Mouse (Mus musculus): ENCODE measurements around the gene Galnt9. TPM values are rescaled to one million over a fixed set of nuclear protein-coding genes. Genes with fewer than 3 reads are reported as not detected.
A peak's percentile ranks its signal among the peaks of the same experiment; 100 is the strongest.

Gene Galnt9
- polyA plus RNA-seq, 1 experiment from 2014 or later = 15.5 TPM

DNA sequence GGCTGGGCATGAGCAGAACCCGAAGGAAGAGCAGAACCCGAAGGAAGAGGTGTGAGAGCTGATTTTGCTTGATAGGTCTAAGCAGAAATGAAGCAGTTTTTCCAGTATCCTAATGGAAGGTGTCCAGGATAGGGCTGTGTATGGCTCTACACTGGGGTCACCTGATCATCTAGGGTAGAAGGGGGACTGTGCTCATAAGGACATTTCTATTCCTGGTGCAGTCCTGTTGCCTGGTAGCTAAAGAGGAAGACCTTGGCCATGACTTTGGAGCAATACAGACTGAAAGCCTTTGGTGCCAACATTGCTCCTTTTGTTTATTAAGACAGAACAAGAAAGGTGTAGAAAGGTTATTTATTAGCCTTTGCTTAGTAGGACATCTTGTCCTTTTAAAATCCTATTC lies 119.9 kb downstream of the Galnt9 start:
- Histone ChIP-seq H3K9me3 (ENCODE audit: control insufficient read depth, low read length) (no peaks in the 10 kb centered on the region), H3K36me3 (ENCODE audit: control insufficient read depth, insufficient read depth) (peaks cover 44% of the 10 kb centered on the region), H3K9ac (replicated peaks; ENCODE audit: low read depth, low read length) (no peak overlapping the region), H3K4me1 (replicated peaks; ENCODE audit: control insufficient read depth, insufficient read depth, low read length) (no peaks in the 10 kb centered on the region), H3K4me2 (ENCODE audit: low read length) (no peak overlapping the region), H3K4me3 (replicated peaks; ENCODE audit: low read length) (no peak overlapping the region), H3K27ac (ENCODE audit: low read length) (no peak overlapping the region), H3K27me3 (replicated peaks; ENCODE audit: control insufficient read depth, insufficient read depth, low read length) (no peaks in the 10 kb centered on the region)
- ATAC-seq = no peak
- WGBS = 91% methylated on average over 2 of the region's 2 CpGs

GRCm38 (mm10) chr5:110664750-110665269 lies 120.7 kb downstream of the Galnt9 start:
- Histone ChIP-seq H3K27ac (ENCODE audit: low read length) (no peak overlapping the region), H3K27me3 (replicated peaks; ENCODE audit: control insufficient read depth, insufficient read depth, low read length) (no peaks in the 10 kb centered on the region), H3K4me3 (replicated peaks; ENCODE audit: low read length) (no peak overlapping the region), H3K36me3 (ENCODE audit: control insufficient read depth, insufficient read depth) (peaks cover 45% of the 10 kb centered on the region), H3K9me3 (ENCODE audit: control insufficient read depth, low read length) (no peaks in the 10 kb centered on the region), H3K4me2 (ENCODE audit: low read length) (no peak overlapping the region), H3K4me1 (replicated peaks; ENCODE audit: control insufficient read depth, insufficient read depth, low read length) (no peaks in the 10 kb centered on the region), H3K9ac (replicated peaks; ENCODE audit: low read depth, low read length) (no peak overlapping the region)
- no peak for ATAC-seq
- WGBS = 100% methylated on average over 2 of the region's 2 CpGs

- no peak overlapping the region for H3K27ac ChIP-seq (ENCODE audit: low read length)
- 68% methylated on average over 6 of the region's 6 CpGs for WGBS
- H3K36me3 ChIP-seq (ENCODE audit: control insufficient read depth, insufficient read depth) = peaks cover 41% of the 10 kb centered on the region
- H3K9me3 ChIP-seq (ENCODE audit: control insufficient read depth, low read length) = no peaks in the 10 kb centered on the region
- no peak overlapping the region for H3K4me2 ChIP-seq (ENCODE audit: low read length)
- no peak overlapping the region for H3K4me3 ChIP-seq (replicated peaks; ENCODE audit: low read length)
- H3K9ac ChIP-seq (replicated peaks; ENCODE audit: low read depth, low read length) = no peak overlapping the region
- ATAC-seq = no peak
- no peaks in the 10 kb centered on the region for H3K4me1 ChIP-seq (replicated peaks; ENCODE audit: control insufficient read depth, insufficient read depth, low read length)
- H3K27me3 ChIP-seq (replicated peaks; ENCODE audit: control insufficient read depth, insufficient read depth, low read length) = no peaks in the 10 kb centered on the region
These were observed 121.4 kb downstream of the Galnt9 start for GRCm38 (mm10) chr5:110665486-110666121.

Small RNA genes lying within 50 kb of the gene (microRNA-seq; reads per million reads assigned to microRNA genes)
- gene Mir7026 = 3.1 reads per million, percentile 12 among the genes with 10 or more reads in this experiment

Other genes with a start within 250 kb of the Galnt9 start
- 7.6 and 7.7 TPM in 2 replicates for gene P2rx2, start 201.1 kb upstream of the Galnt9 start, polyA plus RNA-seq (2015; fragmentation: Nextera tagmentation; extraction: Ambion mirVana)
- gene Lrcol1, start 199.6 kb upstream of the Galnt9 start, polyA plus RNA-seq (2015; fragmentation: Nextera tagmentation; extraction: Ambion mirVana) = not detected in 2 replicates
- 19.7 and 23.9 TPM in 2 replicates for gene Fbrsl1, start 95.9 kb upstream of the Galnt9 start, polyA plus RNA-seq (2015; fragmentation: Nextera tagmentation; extraction: Ambion mirVana)
- 49.6 and 53.9 TPM in 2 replicates for gene Noc4l, start 109.1 kb downstream of the Galnt9 start, polyA plus RNA-seq (2015; fragmentation: Nextera tagmentation; extraction: Ambion mirVana)
- 17.8 and 23.2 TPM in 2 replicates for gene Ddx51, start 109.1 kb downstream of the Galnt9 start, polyA plus RNA-seq (2015; fragmentation: Nextera tagmentation; extraction: Ambion mirVana)
- 58.9 and 69.1 TPM in 2 replicates for gene Ep400, start 226.4 kb downstream of the Galnt9 start, polyA plus RNA-seq (2015; fragmentation: Nextera tagmentation; extraction: Ambion mirVana)
- 20.1 and 22.0 TPM in 2 replicates for gene Pus1, start 236.3 kb downstream of the Galnt9 start, polyA plus RNA-seq (2015; fragmentation: Nextera tagmentation; extraction: Ambion mirVana)

Measured in forebrain, embryonic 16.5 days (tissue).